Mouse (Mus musculus) liver, embryonic 14.5 days (tissue): ENCODE data around the gene Exoc4. TPM values are rescaled to one million over a fixed set of nuclear protein-coding genes. Genes with fewer than 3 reads are reported as not detected.

Source experiments
- ATAC-seq: fragments of 200-750 bp; cut with Nextera tagmentation; 2 replicates; pipeline ENCODE4 v1.8.0; 2017; ENCODE audit warnings: moderate number of reproducible peaks, mild to moderate bottlenecking, moderate library complexity; ENCODE audit not compliant: insufficient read depth
- DNase-seq, 3 experiments: peaks; one replicate each; pipeline ENCODE4 v3.0.0-alpha.2; 2012 to 2013; ENCODE audit warnings: low read depth in 3 of 3, low spot score in 3 of 3
- H3K27ac ChIP-seq: fragments of 300-500 bp; sonication (generic); 2 replicates; pipeline ENCODE4 v1.5.1; 2014; ENCODE audit warnings: moderate library complexity, mild to moderate bottlenecking, control low read depth, inconsistent platforms
- H3K27me3 ChIP-seq: fragments of 300-500 bp; sonication (generic); 2 replicates; pipeline ENCODE4 v1.6.1; 2014; ENCODE audit warnings: mild to moderate bottlenecking, low read length, moderate library complexity; ENCODE audit not compliant: control insufficient read depth, insufficient read depth
- H3K36me3 ChIP-seq: fragments of 300-500 bp; sonication (generic); replicated peaks from 2 replicates; pipeline ENCODE4 v1.6.1; 2014; ENCODE audit warnings: low read depth; ENCODE audit not compliant: control insufficient read depth, insufficient read depth
- H3K4me1 ChIP-seq, 2 experiments: fragments of 200-500 bp in 1 of 2; fragments of 300-500 bp in 1 of 2; sonication (generic) in 1 of 2; replicated peaks; 2 replicates each; pipeline ENCODE4 v1.6.1; 2012 to 2014; ENCODE audit warnings: antibody characterized with exemption in 1 of 2, inconsistent platforms in 1 of 2, low read length in 1 of 2; ENCODE audit not compliant: control insufficient read depth in 2 of 2, insufficient read depth in 2 of 2
- H3K4me2 ChIP-seq: fragments of 300-500 bp; sonication (generic); 2 replicates; pipeline ENCODE4 v1.6.1; 2014; ENCODE audit warnings: low read depth, mild to moderate bottlenecking, control low read depth, moderate library complexity
- H3K4me3 ChIP-seq, 2 experiments: fragments of 200-500 bp in 1 of 2; fragments of 300-500 bp in 1 of 2; sonication (generic) in 1 of 2; 2 replicates each; pipeline ENCODE4 v1.5.1; 2012 to 2014; ENCODE audit warnings: low read depth in 2 of 2, low read length in 2 of 2, mild to moderate bottlenecking in 2 of 2, control low read depth in 1 of 2, inconsistent platforms in 1 of 2, moderate library complexity in 1 of 2; ENCODE audit not compliant: insufficient read depth in 1 of 2
- H3K9ac ChIP-seq: fragments of 300-500 bp; sonication (generic); replicated peaks from 2 replicates; pipeline ENCODE4 v1.6.1; 2014; ENCODE audit warnings: mild to moderate bottlenecking, control low read depth, moderate library complexity
- H3K9me3 ChIP-seq: fragments of 300-500 bp; sonication (generic); 2 replicates; pipeline ENCODE4 v1.6.1; 2016; ENCODE audit warnings: low read length, mixed read lengths; ENCODE audit not compliant: control insufficient read depth
- CTCF ChIP-seq: IDR thresholded peaks from 2 replicates; pipeline ENCODE4 v1.5.1; 2016; ENCODE audit warnings: antibody characterized with exemption, low read depth, control low read depth
- EP300 ChIP-seq: IDR thresholded peaks from 2 replicates; pipeline ENCODE4 v1.6.1; 2016; ENCODE audit warnings: antibody characterized with exemption, low read depth
- WGBS: fragments of 180-500 bp; shearing (Covaris S2); extraction: QIAGEN DNeasy Blood & Tissue Kit; methylation state at CpG from one replicate; pipeline ENCODE4 v1.1.7; 2014; ENCODE audit not compliant: insufficient replicate concordance; 5-methylcytosine and 5-hydroxymethylcytosine counted together
- polyA plus RNA-seq, 2 experiments: library from polyadenylated mRNA; depleted of rRNA in 1 of 2; stranded (reverse) in 1 of 2; unstranded in 1 of 2; fragments of >200 nt; fragmentation: Nextera tagmentation in 1 of 2; extraction: Ambion mirVana in 1 of 2; gene quantifications; 2 replicates each; pipeline versions ENCODE4 v1.2.1 to v1.2.3; 2012 to 2014

Gene Exoc4
- polyA plus RNA-seq, 2 experiments = 4.9 to 7.0 TPM

DNA sequence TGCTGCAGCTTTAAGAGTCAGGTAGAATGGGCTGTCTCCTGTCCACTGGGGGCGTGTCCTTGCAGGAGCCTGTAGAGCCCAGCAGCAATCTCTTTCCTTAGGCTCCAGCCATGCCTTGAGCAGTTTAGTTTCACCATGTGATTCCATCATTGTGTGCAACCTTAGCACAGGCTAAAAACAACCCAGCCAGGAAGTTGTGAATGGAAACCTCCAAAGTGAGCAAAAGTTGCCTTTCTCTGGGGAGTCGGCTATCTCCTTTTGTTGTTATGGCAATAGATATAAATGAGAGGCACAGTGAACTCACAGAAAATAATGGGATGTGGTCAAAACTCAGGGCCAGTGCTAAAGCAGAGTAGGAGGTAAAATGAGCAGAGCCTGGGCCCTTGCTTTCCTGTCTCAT lies 565.5 kb downstream of the Exoc4 start:
- 50% methylated on average over 2 of the region's 2 CpGs for WGBS
- Histone ChIP-seq H3K27ac (no peak overlapping the region), H3K9ac (no peak overlapping the region), H3K4me2 (no peak overlapping the region), H3K4me1 (no peaks in the 10 kb centered on the region), H3K9me3 (no peaks in the 10 kb centered on the region), H3K36me3 (no peaks in the 10 kb centered on the region), H3K27me3 (no peaks in the 10 kb centered on the region), H3K4me3 (no peak overlapping the region)
- DNase-seq (no peak), ATAC-seq (no peak)
- no peak for TF ChIP-seq EP300
- no peak for TF ChIP-seq CTCF

GRCm38 (mm10) chr6:33823171-33823570 lies 574.3 kb downstream of the Exoc4 start:
- H3K27me3 ChIP-seq = no peaks in the 10 kb centered on the region
- H3K36me3 ChIP-seq = no peaks in the 10 kb centered on the region
- no peak overlapping the region for H3K9ac ChIP-seq
- H3K9me3 ChIP-seq = no peaks in the 10 kb centered on the region
- no peak overlapping the region for H3K27ac ChIP-seq
- WGBS = 55% methylated on average over 2 of the region's 2 CpGs
- no peak for DNase-seq
- no peaks in the 10 kb centered on the region for H3K4me1 ChIP-seq
- TF ChIP-seq CTCF (no peak), EP300 (no peak)
- no peak overlapping the region for H3K4me2 ChIP-seq
- no peak overlapping the region for H3K4me3 ChIP-seq
- no peak for ATAC-seq

DNA sequence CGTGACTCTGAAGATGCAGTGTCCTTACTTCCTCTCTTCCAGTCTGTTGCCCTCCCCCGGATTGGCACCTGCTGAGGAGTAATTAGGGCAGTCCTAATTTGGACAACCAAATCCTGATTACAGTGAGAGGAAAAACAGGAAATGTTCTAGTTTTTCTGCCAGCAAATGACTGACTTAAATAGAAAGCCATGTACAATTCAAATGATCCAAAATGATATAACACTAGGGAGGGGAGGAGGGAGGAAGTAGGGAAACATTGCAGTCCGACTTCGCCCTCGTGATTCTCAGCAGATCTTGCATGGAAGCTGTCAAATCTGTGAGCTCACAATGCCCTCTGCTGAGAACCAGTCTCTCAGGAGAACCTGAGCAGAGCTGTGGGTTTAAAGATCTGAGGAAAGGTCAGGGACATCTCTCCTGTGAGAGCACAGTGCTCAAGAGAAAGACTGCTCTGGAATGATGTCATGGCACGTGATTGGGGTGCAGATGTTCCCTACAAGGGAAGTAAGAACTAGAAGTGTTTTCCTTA lies 575.0 kb downstream of the Exoc4 start:
- H3K9ac ChIP-seq = no peak overlapping the region
- no peaks in the 10 kb centered on the region for H3K9me3 ChIP-seq
- H3K36me3 ChIP-seq = no peaks in the 10 kb centered on the region
- ATAC-seq (no peak), DNase-seq (no peak)
- no peaks in the 10 kb centered on the region for H3K4me1 ChIP-seq
- WGBS = 47% methylated on average over 6 of the region's 6 CpGs
- H3K4me3 ChIP-seq = no peak overlapping the region
- no peaks in the 10 kb centered on the region for H3K27me3 ChIP-seq
- no peak overlapping the region for H3K4me2 ChIP-seq
- H3K27ac ChIP-seq = no peak overlapping the region
- TF ChIP-seq CTCF = no peak
- no peak for TF ChIP-seq EP300

- Histone ChIP-seq H3K9ac (no peak overlapping the region), H3K4me3 (no peak overlapping the region), H3K9me3 (no peaks in the 10 kb centered on the region), H3K27me3 (no peaks in the 10 kb centered on the region), H3K4me2 (no peak overlapping the region), H3K36me3 (no peaks in the 10 kb centered on the region), H3K4me1 (no peaks in the 10 kb centered on the region), H3K27ac (no peak overlapping the region)
- TF ChIP-seq CTCF (no peak), EP300 (no peak)
- DNase-seq = no peak
- 87% methylated on average over 6 of the region's 6 CpGs for WGBS
- ATAC-seq = no peak
These were observed 579.6 kb downstream of the Exoc4 start for GRCm38 (mm10) chr6:33828499-33828898.

DNA sequence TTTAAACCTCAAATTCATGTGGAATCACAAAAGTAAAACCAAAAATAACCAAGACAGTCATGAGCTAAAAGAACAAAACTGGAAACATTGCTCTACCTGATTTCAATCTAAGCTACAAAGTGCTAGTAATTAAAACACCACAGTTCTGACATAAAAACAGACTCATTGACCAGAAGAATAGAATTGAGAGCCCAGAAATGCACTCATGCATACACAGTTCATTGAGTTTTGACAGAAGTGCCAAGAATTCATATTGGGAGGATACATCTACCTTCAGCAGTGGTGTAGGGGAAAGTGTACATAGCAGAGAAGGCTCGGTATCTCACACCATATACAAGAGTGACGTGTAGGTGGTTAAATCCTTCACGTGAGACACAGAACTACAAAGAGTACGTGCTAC lies 580.4 kb downstream of the Exoc4 start:
- no peak for TF ChIP-seq EP300
- no peak for TF ChIP-seq CTCF
- Histone ChIP-seq H3K36me3 (no peaks in the 10 kb centered on the region), H3K4me1 (no peaks in the 10 kb centered on the region), H3K27me3 (no peaks in the 10 kb centered on the region), H3K9me3 (no peaks in the 10 kb centered on the region), H3K9ac (no peak overlapping the region), H3K4me3 (no peak overlapping the region), H3K27ac (no peak overlapping the region), H3K4me2 (no peak overlapping the region)
- DNase-seq = no peak
- WGBS = 76% methylated on average over 4 of the region's 4 CpGs
- ATAC-seq = no peak
